10 mouse cellular contexts compared by ENCODE assay signal in the genomic region with DNA sequence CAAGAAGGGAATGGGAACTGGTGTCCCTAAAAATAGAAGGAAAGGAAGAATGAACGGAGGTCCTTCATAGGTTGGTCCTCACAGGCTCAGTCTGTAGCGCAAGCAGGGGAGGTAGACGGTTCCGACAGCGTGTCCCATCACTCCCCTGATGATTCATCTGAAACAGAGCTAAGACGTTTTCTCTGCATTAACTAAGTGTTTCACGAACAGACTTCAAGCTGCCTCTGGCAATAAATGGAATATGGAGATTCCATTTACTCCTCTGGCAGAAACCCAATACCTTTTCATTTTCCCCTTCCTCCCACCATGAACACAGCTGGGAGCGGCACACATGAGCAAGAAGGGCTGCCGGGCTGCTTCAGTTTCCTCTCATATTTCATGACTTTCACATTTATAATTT.
DNase-seq lines count a peak whose midpoint lies in the region; ATAC-seq and TF ChIP-seq lines count a peak whose summit lies in the region.
"Had no signal": no experiment of that assay in that cellular context is flagged by ENCODE, and none has a peak within 500 bp of the region (broad histone marks: within the 10 kb centered on the region; RNA-seq: fewer than 3 reads in every experiment).

No protein-coding gene starts in this region.

- H3K4me3 ChIP-seq in kidney, embryonic 16.5 days (ENCODE audit: low read length), result no peak overlapping the region
- no peak overlapping the region for H3K4me3 ChIP-seq in kidney, adult 2 months (ENCODE audit: insufficient read depth, low read depth, low read length)
- H3K4me3 ChIP-seq in embryonic facial prominence, embryonic 15.5 days (replicated peaks), result peak overlapping the region; percentile 20
- no peak overlapping the region for H3K4me3 ChIP-seq in midbrain, embryonic 12.5 days
- H3K4me3 ChIP-seq: heart, embryonic 13.5 days had no signal

- TF ChIP-seq POLR2A in kidney, adult 2 months (IDR thresholded peaks at IDR 0.05; ENCODE audit: low read depth, low read length), result no peak
- TF ChIP-seq POLR2A in brain, embryonic 14.5 days (IDR thresholded peaks at IDR 0.05; ENCODE audit: borderline replicate concordance, extremely low read depth, insufficient read depth, insufficient read length, poor library complexity, severe bottlenecking), result no peak

- H3K9ac ChIP-seq in kidney, embryonic 16.5 days (replicated peaks; ENCODE audit: low read length), result no peak overlapping the region
- no peak overlapping the region for H3K9ac ChIP-seq in embryonic facial prominence, embryonic 15.5 days
- no peak overlapping the region for H3K9ac ChIP-seq in midbrain, embryonic 12.5 days (replicated peaks)
- H3K9ac ChIP-seq: heart, embryonic 13.5 days had no signal

- ATAC-seq in kidney, embryonic 16.5 days (ENCODE audit: low FRiP score, low TSS enrichment), result no peak
- ATAC-seq in embryonic facial prominence, embryonic 15.5 days (ENCODE audit: insufficient number of reproducible peaks, low FRiP score, low TSS enrichment, low read depth), result no peak
- ATAC-seq in midbrain, embryonic 12.5 days (ENCODE audit: low FRiP score, low read depth), result no peak

- 29% methylated on average over 9 of the region's 9 CpGs for WGBS in kidney, embryonic 16.5 days
- 23% methylated on average over 9 of the region's 9 CpGs for WGBS in kidney, adult 2 months
- WGBS in embryonic facial prominence, embryonic 15.5 days, result 11% methylated on average over 9 of the region's 9 CpGs
- WGBS in midbrain, embryonic 12.5 days, result 57% methylated on average over 9 of the region's 9 CpGs

- H3K36me3 ChIP-seq in kidney, embryonic 16.5 days (ENCODE audit: insufficient read depth, low read length), result no peaks in the 10 kb centered on the region
- no peaks in the 10 kb centered on the region for H3K36me3 ChIP-seq in kidney, adult 2 months (ENCODE audit: control insufficient read depth, insufficient read depth, low read length)
- no peaks in the 10 kb centered on the region for H3K36me3 ChIP-seq in embryonic facial prominence, embryonic 15.5 days
- no peaks in the 10 kb centered on the region for H3K36me3 ChIP-seq in midbrain, embryonic 12.5 days
- H3K36me3 ChIP-seq: heart, embryonic 13.5 days had no signal

- no peak overlapping the region for H3K27ac ChIP-seq in kidney, embryonic 16.5 days (ENCODE audit: low read length)
- no peak overlapping the region for H3K27ac ChIP-seq in kidney, adult 2 months (ENCODE audit: insufficient read depth, low read depth, low read length)
- H3K27ac ChIP-seq in embryonic facial prominence, embryonic 15.5 days (replicated peaks), result peak overlapping the region; percentile 25; the same call in 1 of the 2 replicates
- peak overlapping the region; percentile 47; the same call in 1 of the 2 replicates for H3K27ac ChIP-seq in midbrain, embryonic 12.5 days (replicated peaks)
- H3K27ac ChIP-seq: heart, embryonic 13.5 days had no signal

- H3K4me1 ChIP-seq in kidney, embryonic 16.5 days (ENCODE audit: insufficient read depth, low read length), result peaks cover 21% of the 10 kb centered on the region
- H3K4me1 ChIP-seq in kidney, adult 2 months (ENCODE audit: control insufficient read depth, insufficient read depth, low read length), result no peaks in the 10 kb centered on the region
- peaks cover 10% of the 10 kb centered on the region; the same call in 1 of the 2 replicates for H3K4me1 ChIP-seq in embryonic facial prominence, embryonic 15.5 days
- H3K4me1 ChIP-seq in midbrain, embryonic 12.5 days, result peaks cover 13% of the 10 kb centered on the region

- DNase-seq in kidney, adult 2 months, result no peak
- peak; percentile 71 for DNase-seq in brain, embryonic 14.5 days (ENCODE audit: low read depth)
- DNase-seq in layer of hippocampus, postnatal 14 days (ENCODE audit: low spot score in 2 of 2), result no peak
- no peak for DNase-seq in cerebellum, adult 8-10 months
- no peak for DNase-seq in adrenal gland, postnatal 25 days
- DNase-seq: adrenal gland, postnatal 36 days had no signal

- TF ChIP-seq CTCF in kidney, adult 2 months (conservative IDR thresholded peaks at IDR 0.05; ENCODE audit: insufficient read depth, insufficient read length, low read depth, low read length), result no peak
- TF ChIP-seq CTCF in brain, embryonic 14.5 days (IDR thresholded peaks at IDR 0.05; ENCODE audit: borderline replicate concordance, extremely low read depth, insufficient read depth, insufficient read length), result no peak

- no peaks in the 10 kb centered on the region for H3K27me3 ChIP-seq in kidney, embryonic 16.5 days (ENCODE audit: insufficient read depth, low read length)
- H3K27me3 ChIP-seq in kidney, adult 2 months (replicated peaks; ENCODE audit: control insufficient read depth, insufficient read depth, low read length), result no peaks in the 10 kb centered on the region
- no peaks in the 10 kb centered on the region for H3K27me3 ChIP-seq in embryonic facial prominence, embryonic 15.5 days
- H3K27me3 ChIP-seq in midbrain, embryonic 12.5 days, result no peaks in the 10 kb centered on the region
- H3K27me3 ChIP-seq: heart, embryonic 13.5 days had no signal

- H3K9me3 ChIP-seq in kidney, embryonic 16.5 days (ENCODE audit: low read length), result peaks cover 5% of the 10 kb centered on the region; the same call in 1 of the 2 replicates
- no peaks in the 10 kb centered on the region for H3K9me3 ChIP-seq in embryonic facial prominence, embryonic 15.5 days (replicated peaks)
- H3K9me3 ChIP-seq in midbrain, embryonic 12.5 days, result no peaks in the 10 kb centered on the region

- peak overlapping the region; percentile 36 for H3K4me2 ChIP-seq in kidney, embryonic 16.5 days (replicated peaks; ENCODE audit: low read depth, low read length)
- peak overlapping the region; percentile 42 for H3K4me2 ChIP-seq in embryonic facial prominence, embryonic 15.5 days (replicated peaks)
- H3K4me2 ChIP-seq in midbrain, embryonic 12.5 days (replicated peaks), result no peak overlapping the region
- H3K4me2 ChIP-seq: heart, embryonic 13.5 days had no signal

Comparison
In these comparisons a context has a peak if more than half of its experiments do, and no peak if none do; other contexts are left out.
1. H3K27ac ChIP-seq: peak in embryonic facial prominence, embryonic 15.5 days (single experiment) and midbrain, embryonic 12.5 days (single experiment); none in kidney, embryonic 16.5 days (single experiment) and kidney, adult 2 months (single experiment).